Comparison of ENCODE assay signal across 8 mouse cellular contexts in the genomic region with DNA sequence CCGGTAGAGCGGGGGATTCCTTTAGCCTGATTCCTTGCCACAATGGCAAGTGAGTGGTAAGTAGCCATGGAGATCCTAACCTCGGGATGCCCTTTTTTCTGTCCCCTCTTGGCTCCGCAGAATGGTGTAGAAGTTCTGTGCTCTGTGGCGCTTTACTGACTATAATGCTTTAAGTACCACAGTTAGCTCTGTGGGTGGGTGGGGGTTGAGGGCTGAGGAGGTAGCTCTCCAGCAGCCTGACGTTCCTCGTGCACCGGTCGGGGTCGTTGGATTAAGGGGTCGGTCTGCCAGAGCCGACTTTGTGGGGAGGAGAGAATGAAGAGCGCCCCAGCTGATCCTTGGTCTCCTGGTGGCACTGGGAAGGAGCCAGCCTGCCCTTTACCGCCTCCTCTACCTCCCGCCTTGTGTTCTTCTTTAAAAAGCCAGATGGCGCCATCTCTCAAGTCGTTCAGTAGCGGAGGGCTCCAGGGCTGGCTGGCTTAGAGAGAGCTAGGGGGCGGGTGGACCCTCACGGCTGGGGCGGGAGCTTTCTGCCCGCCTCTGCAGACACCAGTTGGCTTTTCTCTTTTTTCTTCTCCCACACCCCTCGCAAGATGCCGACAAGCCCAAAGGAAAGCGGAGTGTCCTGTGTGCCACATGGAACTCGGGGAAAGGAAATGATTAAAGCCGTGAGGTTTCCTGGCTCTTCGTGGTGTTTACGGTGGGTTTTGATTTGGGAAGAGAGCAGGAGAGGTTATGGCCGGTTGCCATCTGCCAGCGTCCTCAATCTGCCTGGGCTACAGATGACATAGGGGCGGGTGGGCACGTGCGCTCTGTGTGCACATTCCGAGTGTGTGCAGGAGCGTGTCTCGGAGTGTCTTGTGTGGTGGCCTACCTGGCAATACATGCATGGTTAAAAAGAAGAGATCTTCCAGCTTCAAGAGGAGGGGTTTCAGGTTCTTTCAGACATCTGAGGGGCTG. TPM values are rescaled to one million over a fixed set of nuclear protein-coding genes. Genes with fewer than 3 reads are reported as not detected.
DNase-seq lines count a peak whose midpoint lies in the region; ATAC-seq and TF ChIP-seq lines count a peak whose summit lies in the region.

No protein-coding gene starts in this region.

- H3K36me3 ChIP-seq in heart, embryonic 11.5 days (ENCODE audit: control insufficient read depth, insufficient read depth, low read length) = no peaks in the 10 kb centered on the region
- no peaks in the 10 kb centered on the region for H3K36me3 ChIP-seq in kidney, embryonic 16.5 days (ENCODE audit: insufficient read depth, low read length)

- peak in 1 of 2 experiments; percentile 23 for DNase-seq in left cerebral cortex, adult 2 months (ENCODE audit: extremely low spot score in 1 of 2, low spot score in 2 of 2)
- no peak for DNase-seq in left cerebral cortex, adult 9 months (ENCODE audit: low spot score in 2 of 2)
- peak; percentile 15 to 23 for DNase-seq in adrenal gland, postnatal 36 days
- peak; percentile 84 for DNase-seq in mesoderm, embryonic 11.5 days (ENCODE audit: low read depth, low spot score)
- no peak for DNase-seq in T-cell, adult 2 months (ENCODE audit: low spot score)
- no peak for DNase-seq in thymus, postnatal 4 days

- peak; percentile 88 for ATAC-seq in heart, embryonic 11.5 days (replicated peaks; ENCODE audit: insufficient number of reproducible peaks, low FRiP score, low TSS enrichment)
- peak; percentile 96 for ATAC-seq in kidney, embryonic 16.5 days (ENCODE audit: low FRiP score, low TSS enrichment)

- 3% methylated on average over 37 of the region's 37 CpGs for WGBS in heart, embryonic 11.5 days (ENCODE audit: insufficient replicate concordance)
- WGBS in kidney, embryonic 16.5 days = 2% methylated on average over 37 of the region's 37 CpGs

- no peaks in the 10 kb centered on the region for H3K27me3 ChIP-seq in heart, embryonic 11.5 days (ENCODE audit: control insufficient read depth, insufficient read depth, low read length)
- peaks cover 74% of the 10 kb centered on the region for H3K27me3 ChIP-seq in kidney, embryonic 16.5 days (ENCODE audit: insufficient read depth, low read length)

- peak overlapping the region; percentile 78 for H3K4me2 ChIP-seq in heart, embryonic 11.5 days
- H3K4me2 ChIP-seq in kidney, embryonic 16.5 days (replicated peaks; ENCODE audit: low read depth, low read length) = peak overlapping the region; percentile 80

- no peak overlapping the region for H3K27ac ChIP-seq in left cerebral cortex, adult 2 months
- peak overlapping the region; percentile 74 for H3K27ac ChIP-seq in heart, embryonic 11.5 days (ENCODE audit: low read depth, low read length)
- no peak overlapping the region for H3K27ac ChIP-seq in kidney, embryonic 16.5 days (ENCODE audit: low read length)

- H3K4me1 ChIP-seq in heart, embryonic 11.5 days (ENCODE audit: control insufficient read depth, insufficient read depth, low read length) = peaks cover 17% of the 10 kb centered on the region; the same call in 1 of the 2 replicates
- peaks cover 5% of the 10 kb centered on the region for H3K4me1 ChIP-seq in kidney, embryonic 16.5 days (ENCODE audit: insufficient read depth, low read length)

- TF ChIP-seq CTCF in left cerebral cortex, adult 2 months (IDR thresholded peaks at IDR 0.05) = peak; percentile 53

- no peaks in the 10 kb centered on the region for H3K9me3 ChIP-seq in heart, embryonic 11.5 days (replicated peaks; ENCODE audit: control insufficient read depth, low read length)
- H3K9me3 ChIP-seq in kidney, embryonic 16.5 days (ENCODE audit: low read length) = no peaks in the 10 kb centered on the region

- peak overlapping the region; percentile 78 for H3K9ac ChIP-seq in heart, embryonic 11.5 days (ENCODE audit: low read depth, low read length)
- peak overlapping the region; percentile 50; the same call in 1 of the 2 replicates for H3K9ac ChIP-seq in kidney, embryonic 16.5 days (replicated peaks; ENCODE audit: low read length)

- H3K4me3 ChIP-seq in left cerebral cortex, adult 2 months = peak overlapping the region; percentile 24
- peak overlapping the region; percentile 57 for H3K4me3 ChIP-seq in heart, embryonic 11.5 days (ENCODE audit: low read depth, low read length)
- peak overlapping the region; percentile 50 for H3K4me3 ChIP-seq in kidney, embryonic 16.5 days (ENCODE audit: low read length)

- intact Hi-C loops in left cerebral cortex, adult 2 months (cut with DNase I) = loop anchor here (1.0 to 2.0 kb wide), 2 partner anchors 73 to 179 kb away; no protein-coding TSS in a partner anchor

RNA-seq across cellular contexts. Expression of a gene that starts 32.8 kb away (rescaled TPM):
- not detected for total RNA-seq in left cerebral cortex, adult 2 months (2021)
- total RNA-seq in adrenal gland, postnatal 36 days (2021) = 10 to 100 TPM; 26.4 to 27.5 TPM
- 17.2 and 17.9 TPM in 2 replicates for polyA plus RNA-seq in heart, embryonic 11.5 days (2014; fragmentation: Nextera tagmentation; extraction: Ambion mirVana)
- polyA plus RNA-seq in kidney, embryonic 16.5 days (2015; fragmentation: Nextera tagmentation; extraction: Ambion mirVana) = 0.25 and 0.62 TPM in 2 replicates

Comparison
In these comparisons a context has a peak if more than half of its experiments do, and no peak if none do; other contexts are left out.
1. DNase-seq: peak in adrenal gland, postnatal 36 days (2 of 2) and mesoderm, embryonic 11.5 days (single experiment); none in left cerebral cortex, adult 9 months (0 of 2), T-cell, adult 2 months (single experiment) and thymus, postnatal 4 days (single experiment).
2. RNA of a gene that starts 32.8 kb away (total RNA-seq): 26.4 to 27.5 TPM in adrenal gland, postnatal 36 days; not detected in left cerebral cortex, adult 2 months; every median in the first group is over 10 times any median in the second.
3. Peak in every context shown above with its lines, with median percentiles within 50 percentile points of each other: H3K4me3 ChIP-seq.